Mouse (Mus musculus) kidney, postnatal 0 days (tissue): ENCODE data around the gene Cdkn2aipnl. TPM values are rescaled to one million over a fixed set of nuclear protein-coding genes. Genes with fewer than 3 reads are reported as not detected.

Experiments used
- ATAC-seq: fragments of 200-750 bp; cut with Nextera tagmentation; replicated peaks from 2 replicates; pipeline ENCODE4 v1.8.0; 2017; ENCODE audit warnings: low read depth, moderate number of reproducible peaks, moderate TSS enrichment, moderate library complexity; ENCODE audit not compliant: low FRiP score
- DNase-seq: peaks from one replicate; pipeline ENCODE4 v3.0.0-alpha.2; 2016; ENCODE audit warnings: low spot score
- H3K27ac ChIP-seq: fragments of 300-500 bp; sonication (generic); 2 replicates; pipeline ENCODE4 v1.5.1; 2014; ENCODE audit warnings: mild to moderate bottlenecking
- H3K27me3 ChIP-seq: fragments of 300-500 bp; sonication (generic); 2 replicates; pipeline ENCODE4 v1.6.1; 2014; ENCODE audit warnings: low read length, mixed read lengths; ENCODE audit not compliant: insufficient read depth
- H3K36me3 ChIP-seq: fragments of 300-500 bp; sonication (generic); 2 replicates; pipeline ENCODE4 v1.6.1; 2014; ENCODE audit warnings: low read length, mixed read lengths; ENCODE audit not compliant: insufficient read depth
- H3K4me1 ChIP-seq: fragments of 300-500 bp; sonication (generic); replicated peaks from 2 replicates; pipeline ENCODE4 v1.6.1; 2014; ENCODE audit warnings: antibody characterized with exemption, low read length, mixed read lengths; ENCODE audit not compliant: insufficient read depth
- H3K4me2 ChIP-seq: fragments of 300-500 bp; sonication (generic); 2 replicates; pipeline ENCODE4 v1.6.1; 2014; ENCODE audit warnings: mild to moderate bottlenecking, low read length, moderate library complexity, mixed read lengths
- H3K4me3 ChIP-seq: fragments of 300-500 bp; sonication (generic); replicated peaks from 2 replicates; pipeline ENCODE4 v1.5.1; 2014; ENCODE audit warnings: low read depth, low read length
- H3K9ac ChIP-seq: fragments of 300-500 bp; sonication (generic); 2 replicates; pipeline ENCODE4 v1.6.1; 2014; ENCODE audit warnings: low read depth, low read length
- H3K9me3 ChIP-seq: fragments of 300-500 bp; sonication (generic); replicated peaks from 2 replicates; pipeline ENCODE4 v1.6.1; 2016; ENCODE audit warnings: low read length, inconsistent platforms, mixed read lengths
- CTCF ChIP-seq: IDR thresholded peaks from 2 replicates; pipeline ENCODE4 v1.5.1; 2016; ENCODE audit warnings: antibody characterized with exemption, low read depth, mild to moderate bottlenecking, moderate library complexity
- WGBS: fragments of 180-500 bp; shearing (Covaris S2); extraction: QIAGEN DNeasy Blood & Tissue Kit; methylation state at CpG from one replicate; pipeline ENCODE4 v1.1.7; 2014; 5-methylcytosine and 5-hydroxymethylcytosine counted together
- polyA plus RNA-seq: library from polyadenylated mRNA; unstranded; fragments of >200 nt; fragmentation: Nextera tagmentation; extraction: Ambion mirVana; gene quantifications from 2 replicates; pipeline ENCODE4 v1.2.1, GENCODE M21; 2015

Gene Cdkn2aipnl
- polyA plus RNA-seq, 1 experiment from 2014 or later = 70.8 TPM

DNA sequence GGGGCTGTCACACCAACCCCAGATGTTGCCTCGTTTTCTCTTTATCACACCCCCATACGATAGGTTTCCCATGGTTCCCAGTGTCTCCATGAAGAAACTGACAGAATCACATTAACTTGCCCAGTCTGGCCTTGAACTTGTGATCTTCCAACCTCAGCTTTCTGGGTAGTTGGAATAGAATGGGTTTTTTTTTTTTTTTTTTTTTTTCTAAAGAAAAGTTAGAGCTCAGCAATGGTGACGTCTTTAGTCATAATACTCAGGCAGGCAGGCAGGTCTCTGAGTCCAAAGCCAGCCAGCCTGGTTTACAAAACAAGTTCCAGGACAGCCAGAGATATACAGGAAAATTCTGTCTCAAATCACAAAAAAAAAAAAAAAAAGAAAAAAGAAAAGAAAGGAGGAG lies 23.2 kb upstream of the Cdkn2aipnl start:
- no peaks in the 10 kb centered on the region for H3K36me3 ChIP-seq
- no peak for ATAC-seq
- no peak for DNase-seq
- no peak overlapping the region for H3K4me2 ChIP-seq
- H3K9ac ChIP-seq = no peak overlapping the region
- no peak overlapping the region for H3K4me3 ChIP-seq
- no peaks in the 10 kb centered on the region for H3K27me3 ChIP-seq
- 71% methylated on average over 3 of the region's 3 CpGs for WGBS
- no peaks in the 10 kb centered on the region for H3K4me1 ChIP-seq
- H3K27ac ChIP-seq = no peak overlapping the region
- no peaks in the 10 kb centered on the region for H3K9me3 ChIP-seq
- TF ChIP-seq CTCF = no peak

DNA sequence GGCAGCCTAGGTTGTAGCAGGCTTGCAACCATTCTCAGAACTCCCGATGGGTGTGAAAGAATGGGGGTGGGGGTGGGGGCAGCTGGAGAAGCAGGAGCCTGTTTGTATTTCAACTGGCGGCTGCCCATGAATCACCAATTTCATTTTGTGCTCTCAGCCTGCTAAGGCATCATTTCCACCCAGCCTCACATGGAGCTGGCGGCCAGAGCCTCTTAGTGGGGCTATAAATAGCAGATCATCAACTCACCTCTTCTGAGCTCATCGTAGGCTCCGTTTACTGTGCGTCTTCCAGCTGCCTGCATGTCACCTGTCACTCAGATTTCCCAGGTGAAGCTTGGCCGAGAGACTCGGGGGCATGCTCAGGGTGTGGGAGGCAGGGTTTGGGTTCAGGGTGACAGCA lies 21.9 kb upstream of the Cdkn2aipnl start:
- H3K4me3 ChIP-seq = no peak overlapping the region
- H3K27me3 ChIP-seq = no peaks in the 10 kb centered on the region
- no peaks in the 10 kb centered on the region for H3K4me1 ChIP-seq
- H3K9me3 ChIP-seq = no peaks in the 10 kb centered on the region
- no peak for DNase-seq
- H3K4me2 ChIP-seq = no peak overlapping the region
- no peaks in the 10 kb centered on the region for H3K36me3 ChIP-seq
- H3K9ac ChIP-seq = no peak overlapping the region
- WGBS = 11% methylated on average over 8 of the region's 8 CpGs
- ATAC-seq = no peak
- no peak for TF ChIP-seq CTCF
- H3K27ac ChIP-seq = no peak overlapping the region

DNA sequence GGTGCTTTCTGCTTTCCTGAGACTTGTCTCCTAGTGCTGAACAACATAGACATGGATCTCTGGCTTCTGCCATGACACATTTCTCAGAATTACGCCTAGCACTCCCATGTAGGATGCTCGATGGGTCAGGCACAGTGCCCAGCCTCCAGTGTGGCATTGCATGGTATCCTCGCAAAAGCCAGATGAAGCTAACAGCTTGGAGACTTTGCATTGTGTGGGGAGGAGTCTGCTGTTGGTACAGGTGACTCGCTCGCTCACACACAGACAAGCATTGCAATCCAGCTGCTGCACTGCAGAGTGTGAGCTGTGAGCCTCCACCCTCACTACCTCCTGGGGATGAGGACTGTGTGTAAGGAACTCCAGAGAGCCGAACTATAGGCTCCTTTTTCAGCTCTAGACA lies 21.3 kb upstream of the Cdkn2aipnl start:
- Histone ChIP-seq H3K27ac (no peak overlapping the region), H3K4me1 (no peaks in the 10 kb centered on the region), H3K4me3 (no peak overlapping the region), H3K36me3 (no peaks in the 10 kb centered on the region), H3K9me3 (no peaks in the 10 kb centered on the region), H3K9ac (no peak overlapping the region), H3K27me3 (no peaks in the 10 kb centered on the region), H3K4me2 (no peak overlapping the region)
- ATAC-seq = no peak
- TF ChIP-seq CTCF = no peak
- 70% methylated on average over 6 of the region's 6 CpGs for WGBS
- no peak for DNase-seq

DNA sequence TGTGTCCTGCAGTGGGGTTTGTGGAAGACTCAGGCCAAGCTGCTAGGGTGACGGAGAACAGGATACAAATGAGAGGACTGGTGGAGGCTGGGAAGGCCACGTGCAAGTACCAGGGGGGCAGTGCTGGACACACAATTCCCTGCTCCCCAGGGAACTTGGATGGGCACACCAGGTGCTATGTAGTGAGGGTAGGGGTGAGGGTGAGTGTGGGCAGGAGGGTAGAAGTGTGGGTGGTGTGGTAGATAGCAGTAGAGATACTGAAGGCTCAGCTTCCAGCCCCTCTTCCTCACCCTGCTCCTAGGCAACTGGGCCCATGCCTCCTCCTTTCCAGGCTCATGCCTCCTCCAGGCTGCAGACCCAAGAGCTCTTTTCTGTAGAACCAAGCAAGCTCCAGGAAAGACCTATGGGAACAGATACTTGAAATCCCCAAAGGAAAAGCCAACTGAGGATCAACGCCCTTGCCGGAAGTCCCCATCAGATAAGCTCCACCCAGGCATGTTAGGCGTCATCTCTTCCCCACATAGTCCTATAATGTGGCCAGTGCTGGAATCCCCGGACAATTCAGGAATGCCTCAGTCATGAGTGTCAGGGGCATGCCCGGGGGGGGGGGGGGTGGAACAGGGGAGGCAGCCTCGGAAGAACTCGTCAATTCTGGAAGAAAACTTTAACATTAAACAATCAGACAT lies 18.2 kb upstream of the Cdkn2aipnl start:
- 64% methylated on average over 9 of the region's 9 CpGs for whole genome bisulfite sequencing
- H3K9me3 ChIP-seq = no peaks in the 10 kb centered on the region
- TF ChIP-seq CTCF = no peak
- no peaks in the 10 kb centered on the region for H3K36me3 ChIP-seq
- no peaks in the 10 kb centered on the region for H3K4me1 ChIP-seq
- no peaks in the 10 kb centered on the region for H3K27me3 ChIP-seq
- no peak overlapping the region for H3K4me3 ChIP-seq
- H3K9ac ChIP-seq = no peak overlapping the region
- no peak overlapping the region for H3K27ac ChIP-seq
- H3K4me2 ChIP-seq = no peak overlapping the region
- ATAC-seq = no peak
- DNase-seq = no peak

DNA sequence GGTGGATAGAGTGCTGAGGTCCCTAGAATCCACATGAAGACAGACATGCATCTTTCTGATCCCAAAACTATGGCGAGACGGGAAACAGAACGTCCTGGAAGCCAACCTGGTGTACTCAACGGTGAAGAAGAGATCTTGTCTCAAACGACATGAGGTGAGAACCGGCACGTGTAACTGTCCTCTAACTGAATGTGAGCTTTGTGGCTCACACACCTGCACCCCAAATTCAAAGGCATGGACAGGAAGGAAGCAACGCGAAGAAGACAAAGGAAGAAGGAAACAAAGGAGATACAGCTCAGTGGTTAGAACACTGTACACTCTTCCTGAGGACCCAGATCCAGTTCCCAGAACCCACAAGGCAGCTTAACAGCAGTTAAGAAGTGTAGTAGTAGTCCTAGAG lies 17.5 kb upstream of the Cdkn2aipnl start:
- ATAC-seq = no peak
- Histone ChIP-seq H3K9me3 (no peaks in the 10 kb centered on the region), H3K4me1 (no peaks in the 10 kb centered on the region), H3K9ac (no peak overlapping the region), H3K27me3 (no peaks in the 10 kb centered on the region), H3K4me2 (no peak overlapping the region), H3K27ac (no peak overlapping the region), H3K36me3 (no peaks in the 10 kb centered on the region), H3K4me3 (no peak overlapping the region)
- TF ChIP-seq CTCF = no peak
- WGBS = 88% methylated on average over 9 of the region's 9 CpGs
- no peak for DNase-seq

DNA sequence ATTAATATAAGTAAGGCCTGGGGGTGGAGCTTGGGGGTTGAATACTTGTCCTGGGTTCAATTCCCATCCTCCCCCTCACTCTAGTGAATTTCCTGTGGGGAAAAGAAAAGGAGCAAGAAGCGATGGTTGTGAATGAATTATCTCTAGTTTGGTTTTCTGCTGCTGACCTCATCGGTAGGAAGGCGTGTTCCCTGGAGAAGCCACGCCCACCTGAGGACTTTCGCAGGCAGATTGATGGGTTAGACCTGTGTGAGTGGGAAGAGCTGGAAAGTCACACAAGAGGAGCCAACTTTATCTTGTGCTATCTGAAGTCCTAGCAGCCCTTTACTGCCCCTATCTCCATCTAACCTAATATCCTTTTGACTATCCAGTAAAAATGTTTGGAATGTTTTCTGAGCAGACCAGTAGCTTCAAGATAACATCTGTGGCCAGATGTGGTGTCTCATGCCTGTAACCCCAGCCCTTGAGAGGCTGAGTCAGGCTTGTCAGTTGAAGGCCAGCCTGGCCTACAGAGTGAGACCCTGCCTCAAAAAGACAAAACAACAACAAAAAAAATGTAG lies 15.5 kb upstream of the Cdkn2aipnl start:
- Histone ChIP-seq H3K9ac (no peak overlapping the region), H3K4me3 (no peak overlapping the region), H3K27me3 (no peaks in the 10 kb centered on the region), H3K4me1 (no peaks in the 10 kb centered on the region), H3K36me3 (no peaks in the 10 kb centered on the region), H3K9me3 (no peaks in the 10 kb centered on the region), H3K4me2 (no peak overlapping the region), H3K27ac (peak overlapping the region; percentile 36; the same call in 1 of the 2 replicates)
- no peak for ATAC-seq
- no peak for TF ChIP-seq CTCF
- DNase-seq = no peak
- 49% methylated on average over 5 of the region's 5 CpGs for WGBS
